Mouse (Mus musculus): ENCODE measurements around the gene Ggt1. TPM values are rescaled to one million over a fixed set of nuclear protein-coding genes. Genes with fewer than 3 reads are reported as not detected.

Gene Ggt1
- total RNA-seq, 2 experiments from 2014 or later: 1.5 to 1.6 TPM

DNA sequence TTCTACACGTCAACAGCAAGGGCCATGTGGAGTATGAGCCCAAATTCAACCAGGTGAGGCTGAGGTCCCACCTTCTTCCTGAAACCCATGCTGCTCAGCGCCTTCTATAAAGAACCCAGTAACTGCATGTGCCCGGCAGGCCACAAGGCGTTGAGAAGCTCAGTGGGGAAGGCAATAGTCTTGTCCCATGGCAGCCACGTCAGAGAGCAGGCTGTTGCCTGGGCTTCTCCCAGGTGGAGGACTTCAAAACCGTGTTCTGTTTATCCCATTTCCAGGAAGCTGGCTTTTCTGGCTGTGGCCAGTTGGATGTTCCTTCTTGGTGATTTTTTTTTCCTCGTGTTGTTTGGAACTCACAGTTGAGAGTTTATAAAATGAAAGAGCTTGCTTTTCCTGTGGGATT is 49.1 kb downstream of the Ggt1 start:
- no peak for DNase-seq (ENCODE audit: low spot score in 2 of 2)
- intact Hi-C loops (cut with DNase I): no loop called here

DNA sequence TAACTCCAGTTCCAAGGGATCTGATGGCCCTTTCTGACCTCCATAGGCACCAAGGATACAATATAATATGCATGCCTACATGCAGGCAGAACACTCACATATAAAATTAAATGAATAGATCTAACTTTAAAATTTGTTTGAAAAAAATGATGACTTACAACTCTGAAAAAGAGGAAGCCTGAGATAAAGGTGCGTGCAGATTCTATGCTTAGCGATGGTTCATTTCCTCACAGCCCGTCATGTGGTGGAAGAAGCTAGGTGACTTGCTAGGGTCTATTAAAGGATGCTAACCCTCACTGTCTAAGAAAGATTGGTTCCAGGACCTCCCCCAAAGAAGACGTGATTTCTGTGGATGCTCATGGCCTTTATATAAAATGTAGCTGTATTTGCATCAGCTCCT is 54.6 kb downstream of the Ggt1 start:
- no peak for DNase-seq (ENCODE audit: low spot score in 2 of 2)
- intact Hi-C loops (cut with DNase I): no loop called here

DNA sequence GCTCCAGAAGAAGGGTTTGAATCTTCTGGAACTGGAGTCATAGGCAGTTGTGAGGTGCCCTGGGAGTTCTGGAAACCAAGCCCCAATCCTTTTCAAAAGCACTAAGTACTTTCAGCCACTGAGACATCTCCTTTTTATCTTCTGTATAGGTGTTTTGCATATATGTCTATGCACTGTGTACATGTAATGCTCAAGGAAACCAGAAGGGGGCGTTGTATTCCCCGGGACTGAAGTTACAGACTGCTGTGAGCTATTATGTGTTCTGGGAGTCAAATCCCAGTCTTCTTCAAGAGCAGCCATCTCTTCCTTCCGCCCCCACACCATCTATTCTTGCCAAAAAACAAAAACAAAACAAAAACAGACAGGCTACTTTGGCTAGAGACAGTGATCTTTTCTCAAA is 59.4 kb downstream of the Ggt1 start:
- DNase-seq (ENCODE audit: low spot score in 2 of 2): no peak
- intact Hi-C loops (cut with DNase I): no loop called here

DNA sequence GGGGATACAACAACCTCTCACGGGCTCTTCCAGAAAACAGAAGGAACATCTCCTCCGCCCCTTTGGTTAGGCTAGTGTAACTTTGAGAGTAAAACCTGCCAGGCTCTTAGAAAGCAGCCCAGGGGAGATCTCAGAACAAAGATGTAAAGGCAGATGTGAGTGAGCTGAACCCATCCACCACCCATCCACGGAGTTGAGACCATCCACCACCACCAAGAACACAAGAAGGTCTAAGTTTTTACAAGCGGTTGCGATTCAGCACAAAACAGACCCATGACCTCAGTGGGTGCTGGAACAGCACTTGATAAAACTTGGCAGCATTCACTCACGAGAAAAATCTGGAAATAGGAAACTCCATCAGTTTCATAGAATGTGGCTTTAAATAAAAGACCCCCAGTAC is 64.5 kb downstream of the Ggt1 start:
- intact Hi-C loops (cut with DNase I): no loop called here
- DNase-seq (ENCODE audit: low spot score in 2 of 2): no peak

DNA sequence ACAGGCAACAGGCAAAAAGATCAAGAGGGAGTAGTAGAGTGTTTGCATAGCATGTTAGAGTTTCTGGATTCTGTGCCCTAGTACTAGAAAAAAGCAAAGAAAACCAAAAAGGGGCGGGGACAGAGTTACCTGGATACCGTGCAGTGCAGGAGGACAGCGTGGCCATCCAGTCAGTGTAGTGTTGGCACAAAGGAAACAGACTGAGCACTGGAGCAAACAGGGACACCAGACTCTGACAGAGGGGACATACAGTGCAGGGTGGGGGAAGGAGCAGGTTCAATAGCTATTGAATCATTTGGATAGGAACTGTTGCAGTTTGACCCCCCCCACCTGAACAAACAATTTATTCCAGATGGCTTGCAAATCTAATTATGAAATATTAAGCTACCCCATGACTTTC is 65.6 kb downstream of the Ggt1 start:
- intact Hi-C loops (cut with DNase I): no loop called here
- DNase-seq (ENCODE audit: low spot score in 2 of 2): no peak

DNA sequence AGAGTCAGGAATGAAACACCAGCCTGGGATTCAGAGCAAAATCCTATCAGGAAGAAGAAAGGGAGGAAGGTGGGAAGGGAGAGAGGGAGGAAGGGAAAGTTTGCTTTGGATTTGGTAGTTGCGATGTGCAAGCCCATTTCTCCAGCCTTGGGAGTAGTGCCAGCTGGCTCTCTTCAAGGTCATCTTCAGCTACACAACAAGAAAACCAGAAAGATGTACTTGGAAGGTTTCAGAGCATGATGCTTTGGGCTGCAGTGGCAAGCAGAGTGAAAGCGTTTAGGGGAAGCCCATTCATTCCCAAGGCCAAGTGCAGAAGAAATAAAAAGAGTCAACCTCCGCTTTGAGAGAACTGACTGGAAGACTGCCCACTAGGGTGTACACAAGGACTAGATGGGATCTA is 66.1 kb downstream of the Ggt1 start:
- no peak for DNase-seq (ENCODE audit: low spot score in 2 of 2)
- intact Hi-C loops (cut with DNase I): no loop called here

DNA sequence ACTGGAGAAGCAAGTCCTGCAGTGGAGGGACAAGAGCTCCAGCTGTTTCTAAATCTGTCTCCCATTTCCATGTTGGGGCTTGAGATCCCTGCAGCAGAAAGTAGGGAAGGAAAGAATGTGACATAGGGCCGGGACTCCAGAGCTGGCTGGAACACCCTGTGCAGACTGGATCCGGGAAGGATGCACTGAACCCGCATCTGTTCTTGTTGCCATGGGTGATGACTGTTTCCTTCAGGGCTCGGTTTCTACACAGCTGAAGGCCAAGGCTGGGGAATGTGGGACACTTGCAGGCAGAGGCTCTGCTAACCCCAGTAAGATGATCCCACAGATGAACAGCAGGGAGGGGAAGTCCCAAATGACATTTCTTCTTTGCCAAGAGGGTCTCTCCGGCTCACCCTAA is 71.2 kb downstream of the Ggt1 start:
- peak in 1 of 2 experiments; percentile 75 for DNase-seq (ENCODE audit: low spot score in 2 of 2)
- intact Hi-C loops (cut with DNase I): no loop called here

DNA sequence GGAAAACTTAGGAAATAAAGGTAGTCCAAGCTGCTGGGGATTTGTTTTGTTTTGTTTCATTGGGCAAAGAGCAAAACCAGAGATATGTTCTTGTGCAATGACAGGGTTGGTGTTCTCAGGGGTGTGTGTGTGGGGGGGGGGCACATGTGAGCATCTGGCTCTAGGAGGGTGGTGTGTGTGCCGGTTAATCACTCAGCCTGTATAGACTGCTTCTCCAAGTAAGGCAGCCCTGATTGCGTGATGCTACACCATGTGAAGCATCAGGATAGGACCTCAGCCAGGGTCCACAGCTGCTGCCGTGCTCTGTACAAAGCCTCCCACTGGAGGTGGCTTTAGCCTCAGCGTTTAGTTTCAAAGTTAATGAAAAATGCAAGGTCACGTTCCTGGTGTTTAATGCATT is 71.6 kb downstream of the Ggt1 start:
- DNase-seq (ENCODE audit: low spot score in 2 of 2): no peak

DNA sequence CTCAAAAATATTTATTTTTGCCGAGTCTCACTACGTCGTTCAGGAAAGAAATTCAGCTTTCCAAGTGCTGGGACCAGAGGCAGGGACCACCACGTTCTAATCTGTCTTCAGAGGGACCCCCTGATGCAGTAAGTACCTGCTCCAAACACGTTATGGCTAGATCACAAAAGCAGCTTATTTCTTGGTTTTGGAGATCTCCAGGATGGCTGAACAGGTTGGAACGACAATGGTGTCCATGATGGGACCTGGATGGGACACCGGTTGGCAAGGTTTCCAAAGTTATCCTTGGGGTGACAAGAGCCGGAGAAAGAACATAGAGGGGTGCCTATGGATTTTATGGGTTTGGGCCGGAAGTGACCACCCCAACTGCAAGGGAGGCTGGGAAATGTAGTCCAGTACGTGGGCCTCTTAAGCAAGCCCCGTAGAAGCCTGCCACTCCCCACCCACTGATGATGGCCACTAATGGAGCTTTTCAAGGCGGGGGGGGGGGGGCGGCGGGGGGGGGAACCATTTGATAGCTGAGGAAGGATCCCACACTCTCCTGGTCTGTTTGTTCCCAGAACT is 72.3 kb downstream of the Ggt1 start:
- no peak for DNase-seq (ENCODE audit: low spot score in 2 of 2)
- intact Hi-C loops (cut with DNase I): loop anchor here (2.0 kb wide), 1 partner anchor 47 kb away; no protein-coding TSS in a partner anchor

More for the DNA sequence above, 71.6 kb downstream of the Ggt1 start:
- intact Hi-C loops (cut with DNase I): no loop called here

DNA sequence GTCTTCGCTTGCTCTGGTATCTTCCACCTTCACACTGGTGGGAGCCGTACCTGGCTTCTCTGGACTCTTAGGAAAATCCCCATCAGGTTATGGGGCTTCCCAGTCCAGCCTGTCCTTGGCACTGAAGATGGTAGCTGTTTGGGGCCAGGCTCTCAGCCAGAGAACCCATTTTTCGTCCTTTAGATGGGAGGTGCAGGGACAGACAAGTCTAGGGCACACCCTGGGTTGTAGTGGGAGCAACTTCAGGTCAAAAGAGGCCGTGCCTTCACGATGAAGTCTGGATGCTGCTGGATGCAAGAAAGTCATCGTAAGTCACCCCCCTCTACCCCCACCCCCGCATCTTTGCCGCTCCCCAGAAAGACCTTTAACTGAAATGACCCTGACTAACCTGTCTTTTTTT is 73.2 kb downstream of the Ggt1 start:
- intact Hi-C loops (cut with DNase I): loop anchor here (2.0 to 5.0 kb wide), 4 partner anchors 48 to 223 kb away; no protein-coding TSS in a partner anchor
- DNase-seq (ENCODE audit: low spot score in 2 of 2): no peak

DNA sequence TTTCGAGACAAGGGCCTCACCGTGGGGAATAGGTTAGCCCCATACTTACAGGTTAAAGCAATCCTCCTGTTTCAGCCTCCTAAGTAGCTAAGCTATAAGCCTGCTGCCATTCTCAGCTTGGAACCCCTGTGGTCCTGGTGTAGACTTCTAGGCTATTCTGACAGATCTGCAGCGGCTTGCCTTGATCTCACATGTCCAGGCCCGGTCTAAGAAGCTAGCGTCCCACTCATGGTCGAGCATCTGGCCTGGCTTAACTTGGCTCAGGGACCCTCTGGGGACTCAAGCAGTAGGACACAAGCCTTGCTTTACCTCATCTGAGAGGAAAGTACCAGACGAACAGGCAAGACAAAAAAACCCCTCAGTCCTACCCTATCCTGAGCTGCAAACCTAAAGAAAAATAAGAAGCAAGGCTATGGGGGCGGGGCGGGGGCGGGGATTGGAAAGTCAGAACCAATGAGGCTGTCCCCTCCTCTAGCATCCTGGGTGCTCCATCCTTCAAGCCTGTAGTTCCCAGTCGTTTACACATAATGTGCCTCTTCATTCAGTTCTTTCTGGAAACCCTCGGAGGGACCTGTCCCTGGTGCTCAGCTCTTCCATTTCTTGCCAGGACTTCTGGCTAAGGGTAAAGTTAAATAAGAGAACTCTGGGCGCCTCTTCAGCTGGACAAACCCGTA is 73.8 kb downstream of the Ggt1 start:
- intact Hi-C loops (cut with DNase I): loop anchor here (2.0 to 5.0 kb wide), 4 partner anchors 48 to 222 kb away; no protein-coding TSS in a partner anchor
- no peak for DNase-seq (ENCODE audit: low spot score in 2 of 2)

DNA sequence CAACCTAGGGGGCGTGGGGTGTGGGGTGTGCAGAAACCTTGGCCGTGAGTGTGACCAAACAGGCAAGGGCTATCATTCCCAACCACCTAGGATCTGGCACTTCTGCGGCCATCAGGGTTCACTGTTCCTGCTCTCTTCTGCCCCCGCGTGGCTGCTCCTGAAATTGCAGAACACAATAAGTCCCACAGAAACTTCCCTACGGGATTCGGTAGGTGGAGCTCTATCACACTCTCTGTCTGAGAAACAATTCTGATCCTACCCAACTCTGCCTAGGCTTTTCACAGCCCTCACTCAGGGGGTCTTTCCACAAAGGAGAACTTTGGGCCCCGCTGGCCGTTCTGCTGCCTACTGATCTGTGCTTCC is 74.3 kb downstream of the Ggt1 start:
- DNase-seq (ENCODE audit: low spot score in 2 of 2): peak; percentile 86 to 87

More for the DNA sequence above, 74.3 kb downstream of the Ggt1 start:
- intact Hi-C loops (cut with DNase I): loop anchor here (2.0 to 5.0 kb wide), 4 partner anchors 49 to 222 kb away; no protein-coding TSS in a partner anchor

Other genes starting within 250 kb of the Ggt1 start
- 10 to 100 TPM; 10.3 to 15.4 TPM for gene Adora2a, start 244.7 kb upstream of the Ggt1 start, total RNA-seq (2021)
- gene Upb1, start 160.5 kb upstream of the Ggt1 start, total RNA-seq (2021): under 1 TPM; 0.55 to 0.66 TPM
- gene Snrpd3, start 44.1 kb upstream of the Ggt1 start, total RNA-seq (2021): 10 to 100 TPM; 78.1 to 84.3 TPM
- 10 to 100 TPM; 20.6 to 23.1 TPM for gene Gucd1, start 43.6 kb upstream of the Ggt1 start, total RNA-seq (2021)
- gene Lrrc75b, start 1.3 kb upstream of the Ggt1 start, total RNA-seq (2021): 10 to 100 TPM; 10.0 to 11.4 TPM
- gene Ggt5, start 27.7 kb downstream of the Ggt1 start, total RNA-seq (2021): 1 to 10 TPM; 4.4 to 4.5 TPM
- gene Susd2, start 82.4 kb downstream of the Ggt1 start, total RNA-seq (2021): 1 to 10 TPM; 4.3 to 4.8 TPM
- gene Cabin1, start 202.7 kb downstream of the Ggt1 start, total RNA-seq (2021): 10 to 100 TPM; 79.8 to 82.9 TPM
- gene Ddt, start 211.8 kb downstream of the Ggt1 start, total RNA-seq (2021): 10 to 100 TPM; 32.8 to 40.5 TPM
- gene Gm20441, start 219.3 kb downstream of the Ggt1 start, total RNA-seq (2021): not detected
- gene Gstt3, start 219.8 kb downstream of the Ggt1 start, total RNA-seq (2021): 1 to 10 TPM; 1.5 to 1.7 TPM
- 1 to 10 TPM; 3.0 to 4.7 TPM for gene Gstt1, start 237.0 kb downstream of the Ggt1 start, total RNA-seq (2021)

All from left cerebral cortex, postnatal 14 days (tissue).